Mouse (Mus musculus) hindbrain, embryonic 15.5 days (tissue): Measurements from ENCODE around the gene Alk. TPM values are rescaled to one million over a fixed set of nuclear protein-coding genes. Genes with fewer than 3 reads are reported as not detected.

Experiments
- ATAC-seq: fragments of 200-750 bp; cut with Nextera tagmentation; 2 replicates; pipeline ENCODE4 v1.8.0; 2017; ENCODE audit warnings: low read depth, moderate number of reproducible peaks, moderate TSS enrichment; ENCODE audit not compliant: low FRiP score
- H3K27ac ChIP-seq: fragments of 300-500 bp; sonication (generic); replicated peaks from 2 replicates; pipeline ENCODE4 v1.5.1; 2015; ENCODE audit warnings: mild to moderate bottlenecking, inconsistent platforms
- H3K27me3 ChIP-seq: fragments of 300-500 bp; sonication (generic); 2 replicates; pipeline ENCODE4 v1.6.1; 2015; ENCODE audit warnings: control low read depth, inconsistent platforms
- H3K36me3 ChIP-seq: fragments of 300-500 bp; sonication (generic); 2 replicates; pipeline ENCODE4 v1.6.1; 2015; ENCODE audit warnings: control low read depth, inconsistent platforms
- H3K4me1 ChIP-seq: fragments of 300-500 bp; sonication (generic); replicated peaks from 2 replicates; pipeline ENCODE4 v1.6.1; 2015; ENCODE audit warnings: control low read depth, inconsistent platforms
- H3K4me2 ChIP-seq: fragments of 300-500 bp; sonication (generic); 2 replicates; pipeline ENCODE4 v1.6.1; 2015; ENCODE audit warnings: moderate library complexity, mild to moderate bottlenecking, inconsistent platforms
- H3K4me3 ChIP-seq: fragments of 300-500 bp; sonication (generic); 2 replicates; pipeline ENCODE4 v1.5.1; 2015; ENCODE audit warnings: mild to moderate bottlenecking, inconsistent platforms
- H3K9ac ChIP-seq: fragments of 300-500 bp; sonication (generic); 2 replicates; pipeline ENCODE4 v1.6.1; 2015; ENCODE audit warnings: inconsistent platforms
- H3K9me3 ChIP-seq: fragments of 300-500 bp; sonication (generic); 2 replicates; pipeline ENCODE4 v1.6.1; 2016; ENCODE audit warnings: control low read depth, inconsistent platforms
- WGBS: fragments of 180-500 bp; shearing (Covaris S2); methylation state at CpG from one replicate; pipeline ENCODE4 v1.1.7; 2015; 5-methylcytosine and 5-hydroxymethylcytosine counted together
- polyA plus RNA-seq: library from polyadenylated mRNA; unstranded; fragments of >200 nt; fragmentation: Nextera tagmentation; extraction: Ambion mirVana; gene quantifications from 2 replicates; pipeline ENCODE4 v1.2.1, GENCODE M21; 2015

Alk gene
- polyA plus RNA-seq, 1 experiment from 2014 or later: 5.1 TPM

DNA sequence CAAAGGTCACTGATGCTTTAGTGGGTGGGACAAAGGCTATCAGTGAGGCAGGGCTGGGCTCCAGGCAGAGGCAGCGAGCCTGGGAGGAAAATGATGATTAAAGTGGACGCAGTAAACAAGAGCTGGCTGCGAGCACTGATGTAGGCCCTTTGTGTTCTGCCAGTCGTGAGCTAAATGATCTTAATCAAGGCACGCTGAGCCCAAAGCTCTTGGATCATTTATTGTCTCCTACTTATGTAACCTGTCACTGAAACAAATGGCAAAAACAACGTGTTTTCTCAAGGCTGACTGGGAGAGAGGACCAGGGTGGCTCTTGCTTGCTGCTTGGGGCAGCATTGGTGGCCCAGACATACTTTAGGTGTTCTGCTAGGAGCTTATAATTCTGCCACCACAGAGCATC, 663.0 kb downstream of the Alk start:
- H3K9ac ChIP-seq: no peak overlapping the region
- ATAC-seq: no peak
- no peak overlapping the region for H3K4me2 ChIP-seq
- WGBS: 29% methylated on average over 6 of the region's 6 CpGs
- no peaks in the 10 kb centered on the region for H3K27me3 ChIP-seq
- H3K36me3 ChIP-seq: no peaks in the 10 kb centered on the region
- H3K4me3 ChIP-seq: no peak overlapping the region
- no peak overlapping the region for H3K27ac ChIP-seq
- 0 out of 2 replicates have a peak, but pooled peaks cover 5% of the 10 kb centered on the region for H3K4me1 ChIP-seq
- no peaks in the 10 kb centered on the region for H3K9me3 ChIP-seq

DNA sequence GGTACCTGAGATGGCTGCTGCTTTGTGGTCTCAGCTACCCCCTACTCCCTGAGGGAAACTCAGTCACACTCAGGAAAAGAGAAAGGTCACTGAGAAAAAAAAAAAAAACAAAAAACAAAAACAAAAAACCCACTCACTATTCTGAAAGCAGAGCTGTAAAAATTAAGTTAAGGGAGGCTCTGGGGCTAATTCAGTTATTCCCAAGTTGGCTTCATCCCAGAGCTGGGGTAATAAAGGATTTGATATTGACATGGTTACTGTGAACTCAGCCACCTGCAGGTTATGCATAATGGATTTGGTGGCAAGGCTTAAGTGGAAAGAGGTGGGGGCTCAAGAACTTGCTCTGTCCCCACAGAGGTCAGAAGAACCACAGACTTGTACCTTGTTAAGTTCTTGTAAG, 667.7 kb downstream of the Alk start:
- no peak overlapping the region for H3K9ac ChIP-seq
- 0 out of 2 replicates have a peak, but pooled peaks cover 4% of the 10 kb centered on the region for H3K4me1 ChIP-seq
- H3K4me2 ChIP-seq: no peak overlapping the region
- no peak overlapping the region for H3K4me3 ChIP-seq
- no peaks in the 10 kb centered on the region for H3K9me3 ChIP-seq
- no peak for ATAC-seq
- no peaks in the 10 kb centered on the region for H3K36me3 ChIP-seq
- no peaks in the 10 kb centered on the region for H3K27me3 ChIP-seq
- no peak overlapping the region for H3K27ac ChIP-seq

DNA sequence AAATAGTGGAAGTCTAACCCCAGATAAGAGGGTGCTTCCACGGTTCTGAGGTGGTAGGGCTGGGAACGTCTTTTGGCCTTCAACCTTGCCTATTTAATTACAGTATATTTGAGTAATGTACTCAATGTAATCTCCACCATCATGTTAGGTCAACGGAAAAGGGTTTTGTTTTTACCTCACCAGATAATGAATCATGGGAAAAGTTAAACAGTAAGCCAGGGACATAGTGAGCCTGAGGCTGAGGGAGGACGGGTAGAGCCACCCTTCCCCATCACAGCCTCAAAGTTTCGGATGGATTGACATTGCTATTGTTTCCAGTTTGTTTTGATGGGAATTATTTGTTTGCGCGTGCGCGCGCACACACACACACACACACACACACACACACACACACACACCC, 668.6 kb downstream of the Alk start:
- Histone ChIP-seq H3K4me2 (no peak overlapping the region), H3K4me1 (no peaks in the 10 kb centered on the region), H3K36me3 (no peaks in the 10 kb centered on the region), H3K9me3 (no peaks in the 10 kb centered on the region), H3K27ac (no peak overlapping the region), H3K9ac (no peak overlapping the region), H3K4me3 (no peak overlapping the region), H3K27me3 (no peaks in the 10 kb centered on the region)
- ATAC-seq: no peak
- WGBS: 91% methylated on average over 10 of the region's 10 CpGs

DNA sequence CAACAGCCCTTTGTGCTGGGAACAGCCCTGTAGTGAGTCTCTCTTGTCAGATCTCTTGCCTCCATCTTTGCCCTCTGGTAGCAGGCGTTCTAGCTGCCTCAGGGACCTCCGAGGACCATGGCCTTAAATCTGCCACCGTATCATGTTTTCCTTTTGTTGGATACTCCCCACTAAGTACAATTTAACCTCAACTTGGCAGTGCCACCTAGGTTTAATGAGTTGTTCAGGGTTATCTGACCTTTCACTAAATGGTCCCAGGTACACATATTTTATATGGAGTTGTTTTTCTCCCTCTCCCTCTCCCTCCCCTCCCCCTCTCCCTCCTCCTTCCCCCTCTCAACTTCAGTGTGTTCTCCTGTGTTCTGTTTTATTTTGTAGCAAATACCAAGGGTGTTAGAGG, 669.1 kb downstream of the Alk start:
- no peak overlapping the region for H3K4me3 ChIP-seq
- no peaks in the 10 kb centered on the region for H3K36me3 ChIP-seq
- H3K9ac ChIP-seq: no peak overlapping the region
- H3K27me3 ChIP-seq: no peaks in the 10 kb centered on the region
- H3K4me1 ChIP-seq: no peaks in the 10 kb centered on the region
- no peak overlapping the region for H3K4me2 ChIP-seq
- ATAC-seq: no peak
- no peak overlapping the region for H3K27ac ChIP-seq
- 55% methylated on average over 3 of the region's 3 CpGs for WGBS
- H3K9me3 ChIP-seq: no peaks in the 10 kb centered on the region

DNA sequence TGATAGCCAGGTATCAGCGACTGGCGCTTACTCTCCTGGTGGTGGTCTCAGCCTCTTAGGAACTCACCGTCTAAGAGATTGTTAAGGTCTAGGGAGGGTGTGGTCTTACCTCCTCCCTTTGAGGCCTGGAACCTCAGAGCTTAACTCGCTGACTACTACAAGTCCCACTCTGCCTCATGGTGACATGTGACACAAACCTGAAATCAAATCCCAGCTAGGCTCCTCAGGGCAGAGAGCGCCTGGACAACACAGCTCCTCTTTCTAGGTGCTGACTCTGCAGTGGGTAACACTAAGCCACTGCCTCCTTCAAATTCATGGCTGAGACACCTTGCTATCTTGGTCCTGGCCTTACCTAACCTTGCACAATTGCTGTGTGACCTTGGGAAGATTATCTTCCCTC, 689.5 kb downstream of the Alk start:
- H3K4me3 ChIP-seq: no peak overlapping the region
- no peaks in the 10 kb centered on the region for H3K36me3 ChIP-seq
- no peaks in the 10 kb centered on the region for H3K9me3 ChIP-seq
- H3K4me2 ChIP-seq: no peak overlapping the region
- no peak overlapping the region for H3K27ac ChIP-seq
- ATAC-seq: no peak
- 81% methylated on average over 5 of the region's 5 CpGs for WGBS
- no peaks in the 10 kb centered on the region for H3K27me3 ChIP-seq
- H3K9ac ChIP-seq: no peak overlapping the region
- H3K4me1 ChIP-seq: no peaks in the 10 kb centered on the region

DNA sequence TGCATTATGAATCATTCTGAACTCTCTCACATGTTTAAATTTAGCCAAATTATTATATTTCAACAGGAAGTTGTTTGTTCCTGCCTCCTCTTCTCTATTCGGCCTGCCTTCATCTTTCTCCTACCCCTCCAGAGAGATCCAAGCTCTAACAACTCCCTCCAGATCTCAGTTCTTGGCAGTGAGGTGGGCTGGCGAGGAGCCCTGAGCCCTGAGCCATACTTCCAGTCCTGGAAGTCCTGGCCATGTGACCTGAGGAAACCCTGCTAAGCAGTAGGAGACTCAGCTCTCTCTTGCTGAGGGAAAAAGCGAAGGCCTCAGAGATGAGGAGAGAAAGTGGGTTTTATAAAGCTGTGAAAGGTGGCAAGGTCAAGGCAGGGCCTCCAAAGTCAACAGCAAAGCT, 689.9 kb downstream of the Alk start:
- Histone ChIP-seq H3K9me3 (no peaks in the 10 kb centered on the region), H3K27me3 (no peaks in the 10 kb centered on the region), H3K9ac (no peak overlapping the region), H3K4me1 (no peaks in the 10 kb centered on the region), H3K4me3 (no peak overlapping the region), H3K36me3 (no peaks in the 10 kb centered on the region), H3K4me2 (no peak overlapping the region), H3K27ac (no peak overlapping the region)
- ATAC-seq: no peak
- WGBS: 85% methylated on average over 3 of the region's 3 CpGs

DNA sequence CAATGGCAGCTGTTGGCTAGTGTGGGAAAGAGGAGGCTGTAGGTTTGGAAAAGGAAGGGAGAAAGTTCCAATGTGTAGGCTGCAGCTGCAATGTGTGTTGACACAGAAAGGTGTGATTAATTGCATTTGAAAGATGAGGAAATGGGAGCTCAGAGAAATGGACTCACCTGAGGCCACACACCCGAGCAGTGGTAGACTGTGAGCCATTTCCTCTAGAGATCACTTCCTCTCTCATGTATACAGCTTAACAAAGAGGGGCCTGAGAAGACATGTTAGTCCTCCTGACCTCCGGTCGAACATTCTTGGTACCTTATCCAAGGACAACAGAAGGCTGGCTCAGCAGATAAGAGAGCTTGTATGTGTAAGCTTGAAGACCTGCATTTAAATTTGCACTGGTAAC, 691.2 kb downstream of the Alk start:
- Histone ChIP-seq H3K36me3 (no peaks in the 10 kb centered on the region), H3K9ac (no peak overlapping the region), H3K4me3 (no peak overlapping the region), H3K4me2 (no peak overlapping the region), H3K27me3 (no peaks in the 10 kb centered on the region), H3K27ac (no peak overlapping the region), H3K9me3 (no peaks in the 10 kb centered on the region), H3K4me1 (no peaks in the 10 kb centered on the region)
- whole genome bisulfite sequencing: 80% methylated on average over 3 of the region's 3 CpGs
- no peak for ATAC-seq

DNA sequence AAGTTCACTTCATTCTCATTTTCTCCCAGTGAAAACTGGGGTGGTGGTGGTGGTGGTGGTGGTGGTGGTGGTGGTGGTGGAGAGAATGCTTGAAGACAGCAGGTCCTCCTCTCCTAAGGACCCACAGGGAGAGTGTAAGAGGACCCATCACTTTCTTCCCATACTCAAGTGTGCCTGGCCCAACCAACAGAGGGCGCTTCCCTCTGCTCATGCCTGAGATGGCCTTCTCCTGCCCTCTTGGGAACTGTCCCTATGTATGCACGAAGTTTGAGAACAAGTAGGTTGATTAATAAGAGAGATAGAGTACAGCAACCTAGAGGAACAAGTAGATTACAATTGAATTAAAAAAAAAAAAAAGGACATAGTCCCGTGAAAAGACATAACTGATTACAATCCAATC, 695.3 kb downstream of the Alk start:
- no peaks in the 10 kb centered on the region for H3K27me3 ChIP-seq
- H3K4me3 ChIP-seq: no peak overlapping the region
- H3K4me2 ChIP-seq: no peak overlapping the region
- no peak overlapping the region for H3K27ac ChIP-seq
- H3K9ac ChIP-seq: no peak overlapping the region
- no peaks in the 10 kb centered on the region for H3K4me1 ChIP-seq
- 48% methylated on average over 3 of the region's 3 CpGs for WGBS
- ATAC-seq: no peak
- H3K36me3 ChIP-seq: no peaks in the 10 kb centered on the region
- no peaks in the 10 kb centered on the region for H3K9me3 ChIP-seq

DNA sequence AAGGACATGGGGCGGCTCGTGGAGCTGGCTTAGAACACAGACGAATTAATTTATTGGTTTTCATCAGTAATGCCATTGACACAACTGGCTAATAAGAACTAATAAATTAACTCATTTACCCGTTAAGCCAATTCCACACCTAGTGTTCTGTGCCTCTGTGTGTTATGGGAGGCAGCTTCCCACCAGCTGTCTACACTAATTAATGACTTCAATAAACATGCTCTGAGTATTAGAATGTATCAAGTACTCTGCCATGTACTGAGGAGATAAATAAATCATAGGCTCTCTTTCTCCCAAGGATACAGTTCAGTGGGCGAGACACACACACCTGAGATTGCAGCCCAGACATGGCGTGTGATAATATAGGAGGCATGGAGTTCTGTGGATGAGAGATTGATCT, 723.1 kb downstream of the Alk start:
- Histone ChIP-seq H3K4me2 (no peak overlapping the region), H3K27me3 (no peaks in the 10 kb centered on the region), H3K9ac (no peak overlapping the region), H3K4me3 (no peak overlapping the region), H3K9me3 (no peaks in the 10 kb centered on the region), H3K27ac (no peak overlapping the region), H3K4me1 (no peaks in the 10 kb centered on the region), H3K36me3 (no peaks in the 10 kb centered on the region)
- 71% methylated on average over 6 of the region's 6 CpGs for WGBS
- 0 out of 2 replicates have a peak, but pooled peaks have one; percentile 34 for ATAC-seq

DNA sequence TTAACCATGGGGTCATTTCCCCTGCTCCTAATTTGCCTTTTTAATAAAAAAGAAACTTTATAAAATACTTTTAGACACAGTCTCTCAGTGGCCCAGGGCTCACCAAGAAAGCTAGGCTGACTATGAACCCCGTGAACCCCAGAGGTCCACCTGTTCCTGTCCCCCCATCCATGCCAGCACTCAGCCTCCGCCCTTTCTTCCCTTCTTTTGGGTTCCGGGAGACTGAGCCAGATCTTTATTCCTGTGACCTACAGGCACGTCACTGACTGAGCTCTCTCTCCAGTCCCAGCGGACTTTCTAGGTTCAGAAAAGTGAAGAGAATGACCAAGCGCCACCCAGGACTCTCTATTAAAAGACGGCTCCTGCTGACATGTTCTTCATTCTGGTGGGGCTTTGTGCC, 728.9 kb downstream of the Alk start:
- Histone ChIP-seq H3K4me2 (no peak overlapping the region), H3K9me3 (no peaks in the 10 kb centered on the region), H3K4me1 (no peaks in the 10 kb centered on the region), H3K9ac (no peak overlapping the region), H3K4me3 (no peak overlapping the region), H3K36me3 (no peaks in the 10 kb centered on the region), H3K27me3 (no peaks in the 10 kb centered on the region), H3K27ac (no peak overlapping the region)
- ATAC-seq: no peak
- WGBS: 75% methylated on average over 7 of the region's 7 CpGs

DNA sequence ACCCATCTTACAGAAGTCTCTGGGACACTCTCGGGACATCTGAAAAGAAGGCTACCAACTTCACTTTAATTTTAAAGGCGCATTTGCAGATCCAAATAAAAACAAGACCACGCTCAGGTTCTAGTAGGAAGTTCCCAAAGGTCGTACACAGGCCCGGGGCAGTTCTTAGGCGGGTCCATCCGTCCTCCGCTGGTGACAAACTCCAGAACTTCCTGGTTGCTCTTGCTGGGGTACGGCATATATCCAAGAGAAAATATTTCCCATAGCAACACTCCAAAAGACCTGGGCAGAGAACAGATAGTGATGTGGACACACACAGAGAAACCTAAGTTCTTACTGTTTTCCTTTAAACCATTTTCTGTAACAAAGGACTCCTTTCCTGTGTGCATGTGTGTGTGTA, 729.6 kb downstream of the Alk start:
- H3K4me3 ChIP-seq: no peak overlapping the region
- no peak overlapping the region for H3K9ac ChIP-seq
- 93% methylated on average over 9 of the region's 9 CpGs for WGBS
- no peaks in the 10 kb centered on the region for H3K9me3 ChIP-seq
- no peak overlapping the region for H3K4me2 ChIP-seq
- no peak for ATAC-seq
- H3K27ac ChIP-seq: no peak overlapping the region
- H3K4me1 ChIP-seq: peaks cover under 1% of the 10 kb centered on the region
- H3K27me3 ChIP-seq: no peaks in the 10 kb centered on the region
- H3K36me3 ChIP-seq: no peaks in the 10 kb centered on the region

DNA sequence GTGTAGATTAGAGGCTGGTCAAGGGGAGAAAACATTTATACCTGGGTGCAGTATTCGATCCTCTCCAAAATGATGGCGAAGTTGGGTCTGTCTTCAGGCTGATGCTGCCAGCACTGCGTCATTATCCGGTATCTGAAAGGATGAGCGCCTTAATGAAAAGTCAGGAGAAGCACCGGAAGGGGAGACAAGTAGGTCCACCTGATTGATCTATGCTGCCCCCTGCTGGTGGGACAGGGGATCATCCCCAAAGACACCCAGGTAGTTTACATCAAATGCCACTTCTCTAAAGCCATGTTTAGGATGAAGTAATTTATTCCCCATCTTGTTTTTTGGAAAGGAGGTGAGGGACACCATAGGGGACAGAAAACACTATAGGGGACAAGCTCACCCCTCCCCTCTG, 730.4 kb downstream of the Alk start:
- 40% methylated on average over 6 of the region's 6 CpGs for WGBS
- ATAC-seq: no peak
- Histone ChIP-seq H3K4me2 (no peak overlapping the region), H3K36me3 (no peaks in the 10 kb centered on the region), H3K9ac (no peak overlapping the region), H3K9me3 (no peaks in the 10 kb centered on the region), H3K4me3 (no peak overlapping the region), H3K4me1 (peaks cover 8% of the 10 kb centered on the region), H3K27me3 (no peaks in the 10 kb centered on the region), H3K27ac (no peak overlapping the region)

DNA sequence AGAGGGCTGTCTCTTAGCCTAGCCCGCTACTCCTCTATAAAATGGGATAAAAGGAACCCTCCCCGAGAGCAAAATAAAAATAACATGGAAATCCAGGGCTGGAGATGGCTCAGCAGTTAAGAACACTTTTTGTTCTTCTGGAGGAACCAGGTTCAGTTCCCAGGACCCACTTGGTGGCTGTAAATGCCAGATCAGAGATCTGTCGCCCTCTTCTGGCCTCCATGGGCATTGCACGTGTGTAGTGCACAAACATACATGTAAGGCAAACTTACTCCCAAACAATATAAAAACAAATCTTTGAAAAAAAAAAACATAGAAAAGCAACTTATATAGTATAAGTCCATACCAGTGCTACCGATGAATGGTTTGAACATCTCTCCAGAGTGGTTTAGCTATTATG, 731.5 kb downstream of the Alk start:
- Histone ChIP-seq H3K27ac (no peak overlapping the region), H3K4me2 (no peak overlapping the region), H3K9me3 (no peaks in the 10 kb centered on the region), H3K27me3 (no peaks in the 10 kb centered on the region), H3K4me1 (peaks cover 11% of the 10 kb centered on the region), H3K4me3 (no peak overlapping the region), H3K9ac (no peak overlapping the region), H3K36me3 (no peaks in the 10 kb centered on the region)
- 68% methylated on average over 5 of the region's 5 CpGs for WGBS
- ATAC-seq: no peak
